Mouse (Mus musculus): ENCODE measurements around the gene Aldh1b1.

DNA sequence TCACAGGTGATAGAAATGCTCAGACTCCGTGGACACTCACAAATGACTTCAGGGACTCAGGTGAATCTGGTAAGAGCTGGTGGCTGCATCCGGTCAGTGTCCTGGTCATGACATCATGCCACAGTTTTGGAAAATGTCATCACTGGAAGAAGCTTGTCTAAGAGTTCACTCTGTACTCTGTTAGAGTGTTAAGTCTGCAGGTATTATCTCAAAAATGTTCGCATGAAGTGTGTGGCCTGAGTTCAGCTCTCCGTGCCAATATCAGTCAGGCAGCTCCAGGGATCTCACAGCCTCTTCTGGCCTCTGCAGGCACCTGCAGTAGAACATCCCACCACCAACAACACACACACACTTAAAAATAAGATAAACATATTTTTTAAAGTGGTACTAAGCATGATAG is 36.2 kb upstream of the Aldh1b1 start:
- TF ChIP-seq CTCF (IDR thresholded peaks at IDR 0.05; ENCODE audit: extremely low read depth, insufficient read length, insufficient replicate concordance, low read depth, low read length) (no peak), POLR2A (IDR thresholded peaks at IDR 0.05; ENCODE audit: low read depth, low read length) (no peak)

All from small intestine, adult 2 months (tissue).